ENCODE assay signal across 8 mouse cellular contexts in genomic region chr5:147545731-147546241, GRCm38 (mm10).
DNase-seq lines count a peak whose midpoint lies in the region; ATAC-seq and TF ChIP-seq lines count a peak whose summit lies in the region.

No protein-coding gene starts in this region.

- ATAC-seq in lung, embryonic 14.5 days (ENCODE audit: insufficient read depth), result 0 out of 2 replicates have a peak, but pooled peaks have one; percentile 35
- ATAC-seq in activated CD4-positive, CD25-positive, alpha-beta regulatory T cell, adult 4 months, result no peak

- peak; percentile 69 for TF ChIP-seq CTCF in lung, embryonic 14.5 days (IDR thresholded peaks at IDR 0.05; ENCODE audit: low read depth)

- peak; percentile 40 for DNase-seq in heart, postnatal 4 days
- no peak for DNase-seq in heart, adult 9 months (ENCODE audit: low spot score in 2 of 2)
- DNase-seq in ES-E14 (ENCODE audit: low read depth, low spot score), result peak; percentile 28
- DNase-seq in gastrocnemius, adult 8-10 months (ENCODE audit: low spot score in 2 of 2), result peak; percentile 21 to 32
- DNase-seq in lung, embryonic 14.5 days, result peak; percentile 57
- peak; percentile 57 for DNase-seq in thymus, postnatal 25 days
- no peak for DNase-seq in heart, postnatal 25 days (ENCODE audit: low spot score)

- no peak overlapping the region for H3K9ac ChIP-seq in ES-E14 (ENCODE audit: insufficient read depth, low read depth, low read length, poor library complexity, severe bottlenecking)
- H3K9ac ChIP-seq in lung, embryonic 14.5 days, result no peak overlapping the region

- WGBS in lung, embryonic 14.5 days, result 57% methylated on average over 11 of the region's 11 CpGs

- no peaks in the 10 kb centered on the region for H3K27me3 ChIP-seq in lung, embryonic 14.5 days (ENCODE audit: insufficient read depth, low read length)

- H3K4me3 ChIP-seq in ES-E14 (ENCODE audit: insufficient read depth in 1 of 2, low read depth in 1 of 2, low read length in 2 of 2, poor library complexity in 1 of 2, severe bottlenecking in 1 of 2), result no peak overlapping the region
- no peak overlapping the region for H3K4me3 ChIP-seq in lung, embryonic 14.5 days (ENCODE audit: low read depth, low read length)

- intact Hi-C loops in heart, postnatal 25 days (cut with DNase I), result no loop called here

- no peaks in the 10 kb centered on the region; a peak in 1 of 4 replicates for H3K4me1 ChIP-seq in ES-E14 (ENCODE audit: control insufficient read depth in 2 of 2, insufficient read depth in 2 of 2, low read length in 2 of 2, poor library complexity in 1 of 2)
- H3K4me1 ChIP-seq in lung, embryonic 14.5 days (ENCODE audit: insufficient read depth), result no peaks in the 10 kb centered on the region

- peaks cover 17% of the 10 kb centered on the region for H3K36me3 ChIP-seq in ES-E14 (ENCODE audit: control insufficient read depth, insufficient read depth, low read length, poor library complexity, severe bottlenecking)
- peaks cover 81% of the 10 kb centered on the region for H3K36me3 ChIP-seq in lung, embryonic 14.5 days (ENCODE audit: insufficient read depth)

- H3K27ac ChIP-seq in ES-E14 (ENCODE audit: insufficient read depth, low read depth, low read length, poor library complexity, severe bottlenecking), result no peak overlapping the region
- no peak overlapping the region for H3K27ac ChIP-seq in lung, embryonic 14.5 days (ENCODE audit: low read depth)

- in situ Hi-C loops in ES-E14 (cut with MboI; ENCODE audit: low sequenced_read_pairs in 2 of 2, unreplicated experiment in 2 of 2), result no loop called here

- no peak overlapping the region for H3K4me2 ChIP-seq in lung, embryonic 14.5 days

- no peaks in the 10 kb centered on the region for H3K9me3 ChIP-seq in ES-E14 (ENCODE audit: control insufficient read depth, insufficient read depth, low read depth, low read length)
- no peaks in the 10 kb centered on the region for H3K9me3 ChIP-seq in lung, embryonic 14.5 days (ENCODE audit: low read depth, low read length)

TF ChIP-seq in ES-E14, 5 proteins besides CTCF, POLR2A, EP300 and RAD21:
- no peak for TF ChIP-seq CHD2 (IDR thresholded peaks at IDR 0.05; ENCODE audit: low read depth, low read length)
- 0 out of 2 replicates have a peak, but pooled peaks have one; percentile 4 for TF ChIP-seq ZC3H11A (IDR thresholded peaks at IDR 0.05; ENCODE audit: borderline replicate concordance, low read depth, low read length)
- no peak for TF ChIP-seq ZNF384 (IDR thresholded peaks at IDR 0.05; ENCODE audit: low read depth, low read length)

Comparison
In these comparisons a context has a peak if more than half of its experiments do, and no peak if none do; other contexts are left out.
1. DNase-seq: peak in heart, postnatal 4 days (single experiment), ES-E14 (single experiment), gastrocnemius, adult 8-10 months (2 of 2), lung, embryonic 14.5 days (single experiment) and thymus, postnatal 25 days (single experiment); none in heart, adult 9 months (0 of 2) and heart, postnatal 25 days (single experiment).